Mouse (Mus musculus): ENCODE measurements at regions not wholly inside any gene's neighbourhood (a gene's known extent, or its start where the extent isn't known, plus 50 kb on each side); places are given as distances from the start of the nearest gene placed in this dataset.

DNA sequence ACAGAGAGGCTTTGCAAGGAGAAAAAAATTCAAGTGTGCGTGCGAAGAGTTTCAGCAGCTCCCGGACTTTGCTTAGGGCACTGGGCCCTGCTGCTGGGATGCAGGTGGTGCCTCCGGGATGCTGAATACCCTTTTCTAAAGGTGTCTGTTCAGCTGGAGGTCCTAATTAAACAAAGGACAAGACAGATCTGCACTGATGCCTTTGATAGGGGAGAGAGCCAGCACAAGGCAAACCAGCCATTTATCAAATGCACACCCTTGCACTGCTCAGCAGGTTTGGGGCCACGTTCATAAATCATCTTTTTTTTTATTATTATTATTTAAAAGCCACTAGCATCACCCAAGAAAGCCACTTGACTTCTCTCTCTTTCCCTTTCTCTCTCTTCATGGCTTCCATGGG, 172.9 kb upstream of the Wscd1 start:
- Histone ChIP-seq H3K4me1 (ENCODE audit: control insufficient read depth in 2 of 2, insufficient read depth in 2 of 2, low read length in 2 of 2, poor library complexity in 1 of 2) (no peaks in the 10 kb centered on the region), H3K36me3 (ENCODE audit: control insufficient read depth, insufficient read depth, low read length, poor library complexity, severe bottlenecking) (no peaks in the 10 kb centered on the region), H3K27ac (ENCODE audit: insufficient read depth, low read depth, low read length, poor library complexity, severe bottlenecking) (no peak overlapping the region), H3K4me3 (ENCODE audit: insufficient read depth in 1 of 2, low read depth in 1 of 2, low read length in 2 of 2, poor library complexity in 1 of 2, severe bottlenecking in 1 of 2) (no peak overlapping the region), H3K9me3 (ENCODE audit: control insufficient read depth, insufficient read depth, low read depth, low read length) (no peaks in the 10 kb centered on the region), H3K9ac (ENCODE audit: insufficient read depth, low read depth, low read length, poor library complexity, severe bottlenecking) (no peak overlapping the region)
- in situ Hi-C loops (cut with MboI; ENCODE audit: low sequenced_read_pairs in 2 of 2, unreplicated experiment in 2 of 2): loop anchor here in 1 of 2 experiments (10.0 kb wide), 1 partner anchor 448 kb away; no protein-coding TSS in a partner anchor
- TF ChIP-seq CHD2 (IDR thresholded peaks at IDR 0.05; ENCODE audit: low read depth, low read length) (no peak), HCFC1 (IDR thresholded peaks at IDR 0.05; ENCODE audit: borderline replicate concordance, insufficient read depth, low read length) (no peak), MAFK (IDR thresholded peaks at IDR 0.05; ENCODE audit: insufficient read depth, low read depth, low read length) (no peak)
- no peak for DNase-seq (ENCODE audit: low read depth, low spot score)

DNA sequence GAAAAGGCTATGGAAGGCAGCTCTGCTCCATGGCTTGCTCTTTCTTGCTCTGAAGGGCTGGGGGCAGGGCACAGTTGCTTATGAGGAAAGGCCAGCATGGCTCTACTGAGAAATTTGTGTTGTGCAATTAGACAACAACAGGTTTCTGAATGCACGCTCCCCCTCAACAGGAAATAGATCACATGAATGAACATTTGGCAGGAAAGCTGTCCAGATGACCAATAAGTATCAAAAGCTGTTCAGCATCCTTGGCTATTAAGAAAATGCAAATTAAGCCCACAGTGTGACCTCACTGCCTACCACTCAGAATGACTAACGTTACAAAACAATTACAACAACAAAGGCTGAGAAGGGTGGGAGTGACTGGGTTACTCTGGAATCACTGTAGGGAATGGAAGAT, 167.9 kb upstream of the Wscd1 start:
- H3K4me1 ChIP-seq (ENCODE audit: control insufficient read depth in 2 of 2, insufficient read depth in 2 of 2, low read length in 2 of 2, poor library complexity in 1 of 2): no peaks in the 10 kb centered on the region
- in situ Hi-C loops (cut with MboI; ENCODE audit: low sequenced_read_pairs in 2 of 2, unreplicated experiment in 2 of 2): no loop called here
- no peak overlapping the region for H3K4me3 ChIP-seq (ENCODE audit: insufficient read depth in 1 of 2, low read depth in 1 of 2, low read length in 2 of 2, poor library complexity in 1 of 2, severe bottlenecking in 1 of 2)
- H3K9me3 ChIP-seq (ENCODE audit: control insufficient read depth, insufficient read depth, low read depth, low read length): no peaks in the 10 kb centered on the region
- TF ChIP-seq MAFK (IDR thresholded peaks at IDR 0.05; ENCODE audit: insufficient read depth, low read depth, low read length) (no peak), ZNF384 (IDR thresholded peaks at IDR 0.05; ENCODE audit: low read depth, low read length) (no peak), HCFC1 (IDR thresholded peaks at IDR 0.05; ENCODE audit: borderline replicate concordance, insufficient read depth, low read length) (no peak), ZC3H11A (IDR thresholded peaks at IDR 0.05; ENCODE audit: borderline replicate concordance, low read depth, low read length) (no peak), CHD2 (IDR thresholded peaks at IDR 0.05; ENCODE audit: low read depth, low read length) (no peak)
- no peak for DNase-seq (ENCODE audit: low read depth, low spot score)
- H3K9ac ChIP-seq (ENCODE audit: insufficient read depth, low read depth, low read length, poor library complexity, severe bottlenecking): no peak overlapping the region
- H3K27ac ChIP-seq (ENCODE audit: insufficient read depth, low read depth, low read length, poor library complexity, severe bottlenecking): no peak overlapping the region
- no peaks in the 10 kb centered on the region for H3K36me3 ChIP-seq (ENCODE audit: control insufficient read depth, insufficient read depth, low read length, poor library complexity, severe bottlenecking)

DNA sequence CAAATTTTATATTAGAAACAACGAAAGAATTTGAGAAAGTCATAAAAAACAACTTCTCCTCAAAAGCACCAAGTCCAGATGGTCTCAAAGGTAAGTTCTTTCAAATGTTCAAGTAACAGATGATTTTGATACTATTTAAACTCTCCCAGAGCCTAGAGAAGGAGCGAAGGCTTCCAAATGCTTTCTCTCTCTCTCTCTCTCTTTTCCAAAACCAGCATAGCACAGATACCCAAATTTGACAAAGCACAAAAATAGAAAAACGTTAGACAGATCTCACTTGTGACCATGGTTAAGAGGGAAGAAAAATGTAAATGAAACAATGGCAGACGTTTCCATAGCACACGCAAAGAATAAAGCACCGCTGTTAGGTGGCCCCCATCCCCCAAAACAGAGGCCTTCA, 158.7 kb upstream of the Wscd1 start:
- in situ Hi-C loops (cut with MboI; ENCODE audit: low sequenced_read_pairs in 2 of 2, unreplicated experiment in 2 of 2): no loop called here
- H3K4me3 ChIP-seq (ENCODE audit: insufficient read depth in 1 of 2, low read depth in 1 of 2, low read length in 2 of 2, poor library complexity in 1 of 2, severe bottlenecking in 1 of 2): no peak overlapping the region
- DNase-seq (ENCODE audit: low read depth, low spot score): no peak

DNA sequence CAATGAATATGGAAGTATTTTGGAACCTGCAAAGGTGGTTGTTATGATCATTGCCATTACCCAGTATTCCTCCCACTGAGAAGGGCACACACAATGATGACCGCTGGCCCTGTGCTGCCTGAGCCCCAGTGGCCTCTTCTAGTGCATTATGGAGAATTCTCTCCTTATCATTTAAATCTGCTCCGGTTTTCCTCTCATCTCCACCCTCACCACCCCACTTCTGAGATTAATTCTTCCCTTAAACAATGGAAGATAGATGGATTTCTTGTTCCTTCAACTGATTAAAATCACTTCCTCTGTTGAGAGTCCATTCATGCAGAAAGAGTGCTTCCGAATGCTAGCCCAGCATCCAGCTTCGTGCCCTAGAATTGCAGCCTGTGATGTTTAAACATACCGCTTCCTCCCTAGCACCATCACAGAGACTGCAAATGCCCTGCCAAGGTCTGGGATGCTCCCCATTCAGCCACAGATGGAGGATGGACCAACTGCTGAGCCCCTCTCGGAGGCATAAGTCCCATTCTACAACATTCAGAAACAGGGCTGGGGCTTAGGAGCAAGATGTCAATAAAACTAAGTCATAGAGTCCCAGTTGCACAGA, 155.4 kb upstream of the Wscd1 start:
- H3K27ac ChIP-seq (ENCODE audit: insufficient read depth, low read depth, low read length, poor library complexity, severe bottlenecking): no peak overlapping the region
- H3K4me3 ChIP-seq (ENCODE audit: insufficient read depth in 1 of 2, low read depth in 1 of 2, low read length in 2 of 2, poor library complexity in 1 of 2, severe bottlenecking in 1 of 2): no peak overlapping the region
- H3K9ac ChIP-seq (ENCODE audit: insufficient read depth, low read depth, low read length, poor library complexity, severe bottlenecking): no peak overlapping the region
- H3K9me3 ChIP-seq (ENCODE audit: control insufficient read depth, insufficient read depth, low read depth, low read length): no peaks in the 10 kb centered on the region
- TF ChIP-seq CHD2 (IDR thresholded peaks at IDR 0.05; ENCODE audit: low read depth, low read length) (no peak), ZNF384 (IDR thresholded peaks at IDR 0.05; ENCODE audit: low read depth, low read length) (no peak), MAFK (IDR thresholded peaks at IDR 0.05; ENCODE audit: insufficient read depth, low read depth, low read length) (no peak), HCFC1 (IDR thresholded peaks at IDR 0.05; ENCODE audit: borderline replicate concordance, insufficient read depth, low read length) (no peak), ZC3H11A (IDR thresholded peaks at IDR 0.05; ENCODE audit: borderline replicate concordance, low read depth, low read length) (no peak)
- in situ Hi-C loops (cut with MboI; ENCODE audit: low sequenced_read_pairs in 2 of 2, unreplicated experiment in 2 of 2): no loop called here
- no peak for DNase-seq (ENCODE audit: low read depth, low spot score)
- peaks cover 4 to 6% of the 10 kb centered on the region in 2 experiments; a peak in 3 of 4 replicates for H3K4me1 ChIP-seq (ENCODE audit: control insufficient read depth in 2 of 2, insufficient read depth in 2 of 2, low read length in 2 of 2, poor library complexity in 1 of 2)
- H3K36me3 ChIP-seq (ENCODE audit: control insufficient read depth, insufficient read depth, low read length, poor library complexity, severe bottlenecking): no peaks in the 10 kb centered on the region

More for the DNA sequence above, 158.7 kb upstream of the Wscd1 start:
- Histone ChIP-seq H3K36me3 (ENCODE audit: control insufficient read depth, insufficient read depth, low read length, poor library complexity, severe bottlenecking) (no peaks in the 10 kb centered on the region), H3K27ac (ENCODE audit: insufficient read depth, low read depth, low read length, poor library complexity, severe bottlenecking) (no peak overlapping the region), H3K4me1 (ENCODE audit: control insufficient read depth in 2 of 2, insufficient read depth in 2 of 2, low read length in 2 of 2, poor library complexity in 1 of 2) (no peaks in the 10 kb centered on the region), H3K9ac (ENCODE audit: insufficient read depth, low read depth, low read length, poor library complexity, severe bottlenecking) (no peak overlapping the region), H3K9me3 (ENCODE audit: control insufficient read depth, insufficient read depth, low read depth, low read length) (no peaks in the 10 kb centered on the region)
- TF ChIP-seq ZC3H11A (IDR thresholded peaks at IDR 0.05; ENCODE audit: borderline replicate concordance, low read depth, low read length) (no peak), ZNF384 (IDR thresholded peaks at IDR 0.05; ENCODE audit: low read depth, low read length) (no peak), CHD2 (IDR thresholded peaks at IDR 0.05; ENCODE audit: low read depth, low read length) (no peak), HCFC1 (IDR thresholded peaks at IDR 0.05; ENCODE audit: borderline replicate concordance, insufficient read depth, low read length) (no peak), MAFK (IDR thresholded peaks at IDR 0.05; ENCODE audit: insufficient read depth, low read depth, low read length) (no peak)
